Mouse (Mus musculus) brain, embryonic 14.5 days (tissue): ENCODE measurements around the gene Ripply1.

ENCODE experiments used
- CTCF ChIP-seq: fragments of 200-500 bp; IDR thresholded peaks from 2 replicates; pipeline ENCODE4 v1.5.1; 2012; ENCODE audit warnings: inconsistent platforms, mild to moderate bottlenecking, moderate library complexity, borderline replicate concordance; ENCODE audit not compliant: insufficient read depth, insufficient read length; ENCODE audit errors: extremely low read depth
- POLR2A ChIP-seq: fragments of 200-500 bp; IDR thresholded peaks from 2 replicates; pipeline ENCODE4 v1.6.1; 2012; ENCODE audit warnings: mild to moderate bottlenecking, inconsistent platforms, borderline replicate concordance; ENCODE audit not compliant: poor library complexity, insufficient read depth, insufficient read length, severe bottlenecking; ENCODE audit errors: extremely low read depth

GRCm38 (mm10) chrX:139751855-139752254 is 30.3 kb downstream of the Ripply1 start:
- TF ChIP-seq CTCF: peak; percentile 71; the same call in 1 of the 2 replicates
- TF ChIP-seq POLR2A: no peak
